Mouse (Mus musculus) T-helper 2 cell (primary cell): ENCODE results near the gene Gcm2.

Source experiments
- in situ Hi-C: fragments of 300-600 bp; cut with MboI, MseI; formaldehyde crosslinking; loops from one replicate; pipeline ENCODE4 v1.15.1; 2025; ENCODE audit warnings: high pct_unique_total_duplicates

Gene Gcm2

DNA sequence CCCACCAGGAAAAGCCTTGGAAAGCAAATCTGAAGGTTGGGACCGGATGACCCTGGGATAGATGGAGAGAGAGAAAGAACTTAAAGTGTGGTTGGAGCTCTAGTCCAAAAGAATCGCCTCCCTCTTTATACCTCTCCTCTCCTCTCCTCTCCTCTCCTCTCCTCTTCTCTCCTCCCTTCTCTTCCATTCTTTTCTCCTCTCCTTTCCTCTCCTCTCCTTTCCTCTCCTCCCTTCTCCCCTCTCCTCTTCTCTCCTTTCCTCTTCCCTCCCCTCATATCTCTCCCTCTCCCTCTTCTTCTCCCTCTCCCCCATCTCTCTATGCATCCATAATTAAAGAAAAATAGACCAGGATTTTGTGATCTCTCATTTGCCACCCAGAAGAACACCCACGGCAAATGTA is at the start of gene Gcm2:
Gcm2 (minus strand) TSS at position 101 of the 400 bp plus-strand sequence.
- in situ Hi-C loops: no loop called here

DNA sequence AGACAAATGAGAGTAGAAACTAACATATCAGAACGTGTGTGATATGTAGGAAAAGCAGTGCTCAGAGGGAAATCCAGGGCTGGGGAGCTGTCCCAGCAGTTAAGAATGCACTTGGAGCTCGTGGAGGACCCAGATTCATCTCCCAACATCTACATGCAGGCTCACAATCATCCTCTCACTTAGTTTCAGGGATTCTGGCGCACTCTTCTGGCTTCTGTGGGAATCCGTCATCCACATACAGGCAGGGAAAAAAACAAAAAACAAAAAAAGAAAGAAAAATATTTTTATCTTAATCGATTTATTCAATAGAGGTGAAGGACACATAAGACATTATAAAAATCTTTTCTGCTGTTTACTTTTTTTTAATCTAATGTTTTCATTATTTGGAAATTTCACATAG is 47.6 kb upstream of the Gcm2 start:
- in situ Hi-C loops: no loop called here

DNA sequence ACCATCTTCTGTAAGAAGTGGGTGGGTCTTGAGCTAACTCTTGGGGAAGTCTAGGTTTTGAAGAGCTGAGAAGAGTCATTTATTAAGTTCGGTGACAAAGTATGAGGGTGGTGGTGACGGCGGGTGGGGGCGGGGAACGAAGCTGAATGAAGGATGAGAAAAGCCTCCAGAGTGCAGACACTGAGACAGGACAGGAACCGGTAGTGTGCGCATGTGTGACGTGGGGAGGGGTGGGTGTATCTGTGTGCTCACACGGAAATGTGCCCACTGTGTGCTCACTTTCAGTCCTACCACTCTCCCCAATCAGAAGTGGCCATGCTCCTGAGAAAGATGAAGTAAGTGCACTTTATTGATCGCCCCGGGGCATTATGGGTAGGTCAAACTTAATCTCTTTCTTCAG is 42.3 kb upstream of the Gcm2 start:
- in situ Hi-C loops: no loop called here

DNA sequence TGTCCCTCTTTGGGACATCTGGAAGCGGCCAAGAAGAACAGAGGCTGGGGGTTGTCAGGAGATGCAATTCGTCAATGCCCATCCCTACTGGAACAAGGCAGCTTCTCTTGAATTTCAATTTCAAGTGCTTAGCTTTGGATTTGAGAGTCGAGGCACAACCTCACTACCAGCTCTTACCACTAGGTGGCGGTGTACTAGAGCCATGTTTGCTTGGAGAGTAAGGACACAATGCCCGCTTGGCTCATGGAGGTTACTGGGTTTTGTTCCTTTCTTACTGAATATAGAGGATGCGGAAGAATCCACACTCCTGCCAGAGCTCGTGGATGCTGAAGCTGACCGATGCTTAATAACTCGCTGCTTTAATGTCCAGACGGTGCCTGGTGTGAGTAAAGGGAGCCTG is 35.4 kb upstream of the Gcm2 start:
- in situ Hi-C loops: loop anchor here (5.0 kb wide), 1 partner anchor 91 kb away; no protein-coding TSS in a partner anchor

DNA sequence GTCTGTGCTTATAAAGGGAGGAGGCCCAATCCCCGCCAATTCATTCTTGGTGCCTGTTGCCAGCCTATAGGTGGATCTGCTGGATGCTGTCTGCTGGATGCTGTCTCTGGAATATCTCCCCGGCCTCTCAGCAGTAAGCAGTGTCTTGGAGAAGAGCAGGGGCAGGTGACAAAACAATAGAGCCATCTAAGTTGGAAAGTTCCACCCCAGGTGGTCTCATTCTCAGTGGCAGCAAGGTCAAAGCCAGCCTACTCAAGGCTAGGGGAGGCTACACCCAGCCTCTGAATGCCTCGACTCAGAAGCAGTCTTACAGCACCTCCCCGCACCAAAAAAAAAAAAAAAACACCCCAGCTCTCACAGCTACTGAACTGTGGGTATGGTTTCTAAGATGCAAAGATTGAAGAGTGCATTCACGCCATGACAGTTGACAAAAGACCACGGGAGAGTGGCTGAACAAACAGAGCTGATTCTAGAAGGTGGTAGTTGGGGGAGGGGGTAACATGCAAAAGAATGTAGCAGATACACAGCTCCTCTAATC is 34.7 kb upstream of the Gcm2 start:
- in situ Hi-C loops: loop anchor here (5.0 kb wide), 1 partner anchor 92 kb away; no protein-coding TSS in a partner anchor

DNA sequence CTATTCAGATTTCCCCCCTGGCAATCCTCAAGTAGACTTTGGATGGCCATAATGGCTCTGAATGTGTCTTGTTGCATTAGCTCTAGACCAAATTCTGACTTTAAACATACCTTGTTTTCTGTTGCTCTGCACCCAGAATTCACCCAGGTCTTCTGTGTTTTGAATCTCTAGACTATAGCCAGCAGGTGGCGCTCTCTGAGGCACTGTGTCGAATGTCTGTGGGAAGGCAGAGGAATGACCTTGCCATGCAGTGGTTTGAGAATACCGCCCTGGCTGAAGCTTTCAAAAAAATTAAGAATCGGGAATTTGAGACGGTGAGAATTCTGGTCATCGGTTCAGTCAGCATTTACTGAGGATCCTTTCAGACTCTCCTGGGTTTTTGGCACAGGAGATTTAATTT is 24.1 kb upstream of the Gcm2 start:
- in situ Hi-C loops: no loop called here

DNA sequence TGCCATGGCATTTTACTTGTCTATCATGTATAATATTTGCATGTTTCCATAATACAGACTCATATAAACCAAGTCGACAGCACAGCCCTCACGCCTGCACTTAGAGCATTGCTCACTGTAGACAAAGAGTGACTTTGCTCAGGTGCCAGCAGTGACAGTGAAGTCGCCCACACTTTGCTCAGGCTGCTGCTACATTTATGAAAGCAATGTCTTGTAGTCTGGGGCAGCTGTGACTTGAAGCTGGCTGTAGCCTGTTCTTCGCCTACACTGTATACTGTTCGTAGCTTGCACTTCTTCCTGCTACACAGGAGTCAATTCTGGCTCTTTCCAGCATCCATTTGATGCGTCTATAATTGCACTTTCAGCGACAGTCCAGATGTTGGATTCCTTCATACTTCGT is 18.2 kb upstream of the Gcm2 start:
- in situ Hi-C loops: no loop called here

DNA sequence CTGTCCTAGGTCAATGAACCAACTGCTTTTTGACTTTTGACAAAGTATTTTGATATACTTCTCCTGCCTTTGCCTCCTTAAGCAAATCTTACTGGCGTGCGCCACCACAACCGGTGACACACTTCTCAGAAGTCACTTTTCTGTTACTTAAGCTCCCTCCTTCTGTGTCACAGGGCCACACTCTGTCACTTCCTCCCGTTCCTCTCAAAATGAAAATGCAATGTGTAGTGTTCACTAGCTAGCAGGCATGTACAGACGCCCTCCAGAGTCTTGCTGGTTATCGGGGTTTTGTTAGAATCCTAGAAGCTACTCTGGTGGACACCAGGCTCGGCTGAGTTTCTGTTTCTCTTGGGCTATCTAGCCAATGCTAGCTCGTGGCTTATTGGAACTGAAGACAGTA is 17.5 kb upstream of the Gcm2 start:
- in situ Hi-C loops: no loop called here

DNA sequence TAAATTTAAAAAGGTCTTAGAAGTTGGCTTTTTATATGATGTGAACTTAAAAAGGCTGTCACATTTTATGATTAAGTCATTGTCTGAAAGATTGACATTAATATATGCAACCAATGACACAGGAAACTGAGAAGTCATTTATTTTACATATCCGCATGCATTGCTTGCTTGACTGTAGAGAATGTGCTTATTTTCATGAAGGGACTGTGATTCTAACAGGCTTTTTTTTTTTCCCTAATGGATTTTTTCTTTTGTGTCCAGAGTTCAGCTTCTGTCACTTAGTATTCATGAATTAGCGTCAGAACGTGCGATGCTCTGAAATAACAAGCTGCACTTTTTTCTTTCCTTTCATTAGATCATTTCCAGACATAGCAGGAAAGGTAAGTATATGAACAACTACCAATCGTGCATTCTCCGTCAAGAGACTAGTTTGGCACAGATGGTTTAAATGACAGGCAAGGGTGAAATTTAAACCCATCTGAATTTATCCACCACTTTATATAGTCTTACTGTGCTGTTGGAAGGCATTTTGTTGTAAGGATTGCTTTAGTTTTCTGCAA is 12.9 kb upstream of the Gcm2 start:
- in situ Hi-C loops: no loop called here

DNA sequence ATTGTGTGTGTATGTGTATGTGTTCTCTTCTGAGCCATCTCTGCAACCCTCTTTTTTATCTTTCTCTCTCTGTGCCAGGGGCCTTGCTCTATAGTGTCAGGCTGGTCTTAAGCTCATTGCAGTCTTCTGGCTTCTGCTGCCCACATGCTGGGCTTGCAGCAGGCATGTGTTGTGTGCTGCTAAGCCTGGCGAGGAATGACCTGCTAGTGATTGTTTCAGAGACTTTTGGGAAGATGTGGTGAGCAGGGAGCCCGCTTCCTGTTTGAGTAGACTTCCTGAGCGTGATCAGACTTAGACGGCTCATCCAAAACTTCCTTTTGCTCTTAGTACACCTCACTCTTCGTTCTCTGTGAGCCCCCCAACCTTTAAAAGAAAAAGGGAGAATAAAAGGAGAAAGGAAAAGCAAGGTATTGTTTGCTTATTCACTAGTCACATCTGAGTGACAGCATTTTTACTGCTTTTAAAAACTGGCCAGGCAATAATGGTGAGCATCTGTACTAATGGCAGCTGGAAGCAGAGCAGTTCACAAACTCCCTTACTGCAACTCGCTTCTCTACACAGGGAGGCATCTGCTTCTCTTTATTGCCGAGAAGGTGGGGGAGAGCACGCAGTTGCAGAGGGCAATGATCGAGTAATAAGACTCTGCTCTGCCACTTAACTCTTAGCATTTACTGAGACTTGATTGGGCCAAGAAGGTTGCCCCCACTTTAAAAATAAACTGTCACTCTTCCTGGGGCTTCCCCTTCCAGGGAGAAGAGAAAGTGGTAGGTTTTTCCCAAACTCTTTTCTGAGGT is 8.5 kb upstream of the Gcm2 start:
- in situ Hi-C loops: no loop called here

DNA sequence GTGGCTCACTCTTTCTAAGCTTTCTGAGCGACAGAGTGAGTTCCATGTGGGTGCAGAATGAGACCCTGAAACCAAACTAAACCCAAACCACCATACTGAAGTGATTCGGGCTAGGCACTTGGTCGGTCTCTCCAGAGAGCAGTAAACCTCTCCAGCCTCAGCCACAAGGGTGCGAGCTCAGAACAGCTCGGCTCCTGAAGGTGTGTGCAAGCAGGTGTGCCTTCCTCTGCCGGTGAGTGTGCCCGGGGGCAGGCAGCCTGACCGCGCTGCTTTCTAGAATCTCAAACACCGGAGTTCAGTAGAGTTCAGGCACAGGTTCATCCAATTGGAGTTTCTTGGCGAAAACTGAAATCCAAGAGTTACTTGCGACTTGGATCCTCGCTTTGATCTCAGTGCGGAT is 3.1 kb upstream of the Gcm2 start, which contains the start of gene Sycp2l:
Sycp2l (plus strand) TSS at position 368 of the 400 bp plus-strand sequence.
- in situ Hi-C loops: no loop called here

DNA sequence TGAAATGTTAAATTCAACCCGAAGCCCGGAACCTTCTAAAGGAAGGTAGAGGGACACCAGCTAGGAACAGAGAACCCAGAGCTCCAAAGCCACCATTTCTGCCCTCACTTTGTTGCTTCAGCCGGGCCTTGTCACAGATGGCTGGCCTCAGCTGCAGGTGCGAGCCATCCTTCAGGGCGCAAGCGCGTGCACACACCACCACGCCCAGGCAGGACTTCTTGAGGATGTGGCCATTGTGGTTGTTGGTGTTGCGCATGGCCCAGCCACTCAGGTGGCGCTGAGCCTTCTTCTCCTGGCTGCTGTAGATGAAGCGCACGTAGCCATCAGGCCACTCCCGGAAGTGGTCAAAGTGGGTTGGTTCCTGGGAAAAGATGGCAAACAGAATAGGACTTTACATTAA is 5.3 kb downstream of the Gcm2 start:
- in situ Hi-C loops: no loop called here

DNA sequence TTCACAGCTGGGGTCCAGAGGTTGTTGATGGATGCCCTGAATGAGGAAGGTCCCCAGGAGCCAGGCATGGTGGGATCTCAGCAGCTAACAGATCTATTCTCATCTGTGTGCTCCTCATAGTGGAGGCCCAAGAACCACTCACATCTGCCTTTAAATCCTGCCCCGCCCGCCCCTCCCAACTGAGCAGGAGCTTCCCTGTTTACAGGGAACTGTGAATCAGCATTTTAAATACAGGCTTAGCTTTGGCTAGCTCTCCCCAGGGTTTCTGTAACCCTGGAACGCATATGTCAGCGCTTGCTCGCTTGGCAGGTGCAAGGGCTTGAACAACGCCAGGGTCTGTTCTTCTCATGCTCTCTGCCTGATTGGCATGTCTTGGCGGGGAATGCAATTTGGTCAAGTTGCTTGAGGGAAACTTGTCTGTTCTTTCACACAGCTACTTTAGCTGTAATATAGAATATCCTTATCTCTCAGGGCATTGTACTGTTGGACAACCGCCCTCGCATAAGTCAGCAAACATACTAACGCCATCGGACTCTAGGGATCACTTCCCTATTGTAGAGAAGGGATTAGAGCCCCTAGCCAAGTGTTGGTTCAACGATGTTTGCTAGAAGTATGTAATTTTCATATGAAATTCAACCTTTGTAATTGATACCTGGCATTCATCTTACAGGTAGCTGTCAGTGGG is 6.9 kb downstream of the Gcm2 start:
- in situ Hi-C loops: no loop called here

DNA sequence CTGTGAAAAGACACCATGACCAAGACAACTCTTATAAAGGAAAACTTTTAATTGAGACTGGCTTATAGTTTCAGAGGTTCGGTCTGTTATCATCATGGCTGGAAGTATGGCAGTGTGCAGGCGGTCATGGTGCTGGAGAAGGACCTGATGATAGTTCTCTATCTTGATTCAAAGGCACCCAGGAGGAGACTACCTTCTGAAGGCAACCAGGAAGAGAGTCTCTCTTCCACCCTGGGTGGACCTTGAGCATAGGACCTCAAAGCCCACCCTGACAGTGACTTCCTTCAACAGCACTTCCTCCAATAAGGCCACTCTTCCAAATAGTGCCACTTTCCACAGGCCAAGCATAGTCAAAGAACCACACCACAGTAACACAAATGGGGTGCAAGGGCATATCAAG is 10.8 kb downstream of the Gcm2 start:
- in situ Hi-C loops: no loop called here

DNA sequence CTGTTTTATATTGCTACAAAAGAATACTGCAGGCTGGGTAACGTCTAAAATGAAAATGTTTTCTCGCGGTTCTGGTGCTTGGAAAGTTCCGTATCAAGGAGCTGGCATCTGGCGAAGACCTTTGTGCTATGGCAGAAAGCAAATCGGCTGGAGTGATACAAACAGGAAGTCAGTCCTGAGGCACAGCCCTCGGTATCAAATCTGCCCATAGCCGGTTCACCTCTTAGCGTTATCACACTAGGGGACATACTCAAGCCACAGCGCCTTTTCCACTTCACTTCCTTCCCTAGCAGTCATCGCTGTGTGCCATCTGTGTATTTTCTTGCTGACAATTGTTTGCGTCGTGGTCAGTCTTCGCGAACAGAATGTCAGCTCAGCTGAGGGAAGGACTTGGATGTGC is 12.5 kb downstream of the Gcm2 start:
- in situ Hi-C loops: no loop called here

DNA sequence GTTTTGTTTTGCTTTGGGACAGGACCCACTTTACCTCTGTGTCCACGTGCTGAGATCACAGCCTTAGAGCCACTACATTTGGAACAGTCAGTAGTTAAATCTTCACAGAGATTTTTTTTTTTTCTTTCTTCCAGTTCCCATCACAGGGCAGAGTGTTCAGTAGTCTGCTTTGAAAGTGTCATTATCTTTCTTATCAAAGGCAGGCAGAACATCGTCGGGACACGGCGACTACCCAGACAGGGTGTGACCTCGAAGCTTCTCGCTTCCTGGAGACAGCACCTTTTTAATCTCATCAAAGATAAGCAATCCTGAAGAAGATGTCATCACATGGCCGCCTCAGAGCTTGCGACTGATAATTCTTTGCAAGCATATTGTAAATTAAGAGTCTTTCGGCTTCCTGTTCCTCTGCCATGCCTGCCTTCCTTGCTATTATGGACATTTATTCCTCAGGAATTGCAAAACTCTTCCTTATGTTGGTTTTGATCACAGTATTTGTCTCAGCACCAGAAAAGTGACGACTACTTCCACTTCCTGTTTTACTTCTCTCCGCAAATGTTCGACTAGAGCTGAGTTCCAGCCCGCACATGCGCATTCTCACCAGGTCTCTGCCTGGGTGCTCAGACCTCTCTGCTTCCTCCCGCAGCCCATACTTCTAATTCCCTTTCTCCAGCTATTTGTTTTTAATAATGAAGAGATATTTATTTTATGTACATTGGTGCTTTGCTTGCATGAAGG is 13.3 kb downstream of the Gcm2 start:
- in situ Hi-C loops: no loop called here

DNA sequence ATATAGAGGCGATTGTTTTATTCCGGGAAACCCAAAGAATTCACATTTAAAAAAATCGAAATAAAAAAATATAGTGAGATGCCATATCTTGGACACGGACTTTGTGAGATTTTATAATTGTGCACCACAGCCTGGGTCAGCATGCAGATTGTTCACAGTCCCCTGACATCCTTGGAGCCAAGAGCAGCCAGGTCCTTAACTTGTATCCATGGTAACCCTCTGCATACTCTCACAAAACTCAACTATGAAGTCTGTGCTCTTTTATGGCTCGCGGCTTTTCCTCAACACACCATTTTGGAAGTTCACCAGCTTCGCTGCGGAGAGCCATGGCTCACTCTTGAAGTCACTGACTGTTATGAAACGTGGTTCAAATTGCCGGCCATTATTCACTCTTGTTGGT is 16.7 kb downstream of the Gcm2 start:
- in situ Hi-C loops: no loop called here

DNA sequence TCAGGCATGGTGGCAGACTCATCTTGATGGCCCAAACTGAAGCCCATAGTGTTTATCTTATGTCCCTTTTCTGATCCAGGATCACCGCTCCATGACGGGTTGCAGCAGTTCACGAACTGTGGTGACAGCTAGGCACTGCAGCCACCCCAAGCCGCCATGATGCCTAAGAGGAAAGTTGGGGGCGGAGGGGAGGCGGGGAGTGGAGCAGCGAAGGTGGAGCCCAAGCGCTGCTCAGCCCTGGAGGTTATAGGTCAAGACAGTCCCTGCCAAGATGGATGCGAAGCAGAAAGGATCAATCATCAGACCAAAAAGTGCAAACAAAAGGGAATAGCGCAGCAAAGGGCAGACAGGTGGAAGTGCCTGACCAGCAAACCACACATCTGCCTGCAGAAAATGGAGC is 19.6 kb downstream of the Gcm2 start:
- in situ Hi-C loops: no loop called here

DNA sequence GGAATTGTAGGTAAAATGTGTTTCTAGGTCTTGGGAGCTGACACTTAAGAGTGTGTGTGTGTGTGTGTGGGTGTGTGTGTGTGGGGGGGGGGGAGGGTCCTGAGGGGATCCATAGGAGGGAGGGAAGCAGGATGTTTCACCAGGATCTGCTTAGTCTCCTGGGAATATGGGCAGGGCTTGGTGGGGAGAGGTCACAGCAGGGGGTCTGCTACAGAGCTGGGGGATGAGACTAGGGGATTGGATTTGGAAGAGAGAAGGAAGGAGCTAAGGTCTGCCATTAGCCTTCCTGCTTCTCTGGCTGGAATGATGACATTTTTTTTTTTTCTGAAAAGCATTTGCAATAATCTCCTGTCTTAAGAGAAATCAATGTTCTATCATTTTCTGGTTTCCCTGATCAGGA is 22.1 kb downstream of the Gcm2 start:
- in situ Hi-C loops: loop anchor here (5.0 kb wide), 1 partner anchor 154 kb away; no protein-coding TSS in a partner anchor

DNA sequence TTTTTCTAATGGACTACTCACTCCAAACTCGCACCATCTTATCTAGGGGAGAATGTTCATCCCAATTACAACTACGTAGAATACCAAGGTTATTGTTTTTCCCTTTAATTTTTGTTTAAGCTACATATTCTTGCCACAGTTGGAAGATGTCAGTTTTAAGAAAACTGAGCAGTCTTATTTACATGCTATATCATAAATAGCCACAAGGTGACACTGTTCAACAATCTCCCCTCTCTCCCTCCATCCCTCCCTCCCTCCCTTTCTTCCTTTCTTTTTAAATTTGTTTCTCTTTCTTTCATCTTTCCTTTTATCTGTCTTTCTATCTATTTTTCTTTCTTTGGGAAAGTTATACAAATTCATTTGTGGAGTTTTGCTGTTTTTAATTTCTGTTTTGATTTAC is 25.7 kb downstream of the Gcm2 start:
- in situ Hi-C loops: loop anchor here (5.0 kb wide), 1 partner anchor 157 kb away; no protein-coding TSS in a partner anchor

DNA sequence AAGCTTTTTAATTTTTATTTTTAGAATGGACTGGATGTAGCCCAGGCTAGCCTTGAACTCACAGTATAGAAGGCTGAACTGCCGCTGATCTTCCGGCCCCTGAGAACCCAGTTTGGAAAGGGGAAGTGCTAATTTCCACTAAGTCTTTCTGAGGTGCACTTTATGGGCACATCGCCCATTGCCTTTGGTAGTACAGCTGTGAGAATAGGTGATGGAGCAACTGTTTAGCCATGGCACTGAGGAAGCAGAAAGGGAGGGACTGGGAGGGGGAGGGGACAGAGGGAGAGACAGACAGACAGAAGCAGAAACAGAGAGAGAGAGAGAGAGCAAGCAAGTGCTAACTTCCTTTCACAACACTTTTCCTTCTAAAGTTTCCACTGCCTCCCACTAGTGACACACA is 26.3 kb downstream of the Gcm2 start:
- in situ Hi-C loops: no loop called here

DNA sequence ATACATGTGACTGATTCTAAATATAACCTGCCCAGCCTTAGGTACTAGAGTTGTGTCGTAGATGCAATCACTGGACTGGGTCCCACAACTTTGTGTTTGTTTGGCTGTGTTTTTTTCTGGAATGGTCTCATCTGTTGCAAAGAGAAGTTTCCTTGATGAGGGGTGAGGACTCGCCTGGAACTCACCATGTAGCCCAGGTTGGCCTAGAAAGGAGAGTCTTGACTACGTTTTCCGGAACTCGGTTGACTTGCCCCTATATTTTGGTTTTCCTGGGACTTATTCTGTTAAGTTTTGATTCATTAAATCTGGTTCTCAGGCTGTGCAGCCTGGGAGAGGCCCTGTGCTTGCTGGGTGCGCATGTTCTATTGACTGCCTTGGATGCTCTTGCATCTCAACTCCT is 30.1 kb downstream of the Gcm2 start:
- in situ Hi-C loops: no loop called here
